Mouse (Mus musculus) liver, embryonic 14.5 days (tissue): ENCODE measurements around the gene Akip1.

Source experiments
- CTCF ChIP-seq: IDR thresholded peaks from 2 replicates; pipeline ENCODE4 v1.5.1; 2016; ENCODE audit warnings: antibody characterized with exemption, low read depth, control low read depth
- EP300 ChIP-seq: IDR thresholded peaks from 2 replicates; pipeline ENCODE4 v1.6.1; 2016; ENCODE audit warnings: antibody characterized with exemption, low read depth

GRCm38 (mm10) chr7:109703190-109704015 is at the start of gene Akip1, which contains the start of gene St5:
- TF ChIP-seq CTCF (no peak), EP300 (no peak)
